31 mouse cellular contexts compared by ENCODE assay signal in genomic region chr10:86034007-86034728, GRCm38 (mm10). TPM values are rescaled to one million over a fixed set of nuclear protein-coding genes. Genes with fewer than 3 reads are reported as not detected.
DNase-seq lines count a peak whose midpoint lies in the region; ATAC-seq and TF ChIP-seq lines count a peak whose summit lies in the region.
"Had no signal": no experiment of that assay in that cellular context is flagged by ENCODE, and none has a peak within 500 bp of the region (broad histone marks: within the 10 kb centered on the region; RNA-seq: fewer than 3 reads in every experiment).

No protein-coding gene starts in this region.

- no peak overlapping the region for H3K4me2 ChIP-seq in midbrain, embryonic 11.5 days
- H3K4me2 ChIP-seq in midbrain, embryonic 16.5 days (ENCODE audit: low read length), result no peak overlapping the region
- no peak overlapping the region for H3K4me2 ChIP-seq in stomach, embryonic 14.5 days (replicated peaks; ENCODE audit: low read depth, low read length)
- H3K4me2 ChIP-seq: embryonic facial prominence, embryonic 13.5 days; forebrain, embryonic 12.5 days; heart, embryonic 13.5 days; limb, embryonic 12.5 days; neural tube, embryonic 13.5 days had no signal

- ATAC-seq in midbrain, embryonic 11.5 days (ENCODE audit: low FRiP score), result no peak
- ATAC-seq in midbrain, embryonic 16.5 days, result no peak
- peak; percentile 82 for ATAC-seq in stomach, embryonic 14.5 days (ENCODE audit: insufficient number of reproducible peaks, insufficient read depth, low FRiP score, low read depth)

- no peaks in the 10 kb centered on the region for H3K27me3 ChIP-seq in midbrain, embryonic 11.5 days (ENCODE audit: control insufficient read depth, insufficient read depth, low read length)
- no peaks in the 10 kb centered on the region for H3K27me3 ChIP-seq in midbrain, embryonic 16.5 days (ENCODE audit: control insufficient read depth, insufficient read depth, low read depth, low read length)
- H3K27me3 ChIP-seq in stomach, embryonic 14.5 days (ENCODE audit: control insufficient read depth, insufficient read depth, low read length), result no peaks in the 10 kb centered on the region
- H3K27me3 ChIP-seq: embryonic facial prominence, embryonic 13.5 days; forebrain, embryonic 12.5 days; heart, embryonic 13.5 days; limb, embryonic 12.5 days; megakaryocyte, embryonic 14.5 days; neural tube, embryonic 13.5 days had no signal

- no peak overlapping the region for H3K9ac ChIP-seq in midbrain, embryonic 11.5 days (ENCODE audit: low read length)
- no peak overlapping the region for H3K9ac ChIP-seq in midbrain, embryonic 16.5 days (ENCODE audit: low read depth, low read length)
- no peak overlapping the region for H3K9ac ChIP-seq in stomach, embryonic 14.5 days (replicated peaks; ENCODE audit: low read depth, low read length)
- H3K9ac ChIP-seq: embryonic facial prominence, embryonic 13.5 days; forebrain, embryonic 12.5 days; heart, embryonic 13.5 days; limb, embryonic 12.5 days; neural tube, embryonic 13.5 days had no signal

- 96% methylated on average over 2 of the region's 2 CpGs for WGBS in midbrain, embryonic 11.5 days
- WGBS in midbrain, embryonic 16.5 days, result 97% methylated on average over 2 of the region's 2 CpGs
- WGBS in stomach, embryonic 14.5 days, result 85% methylated on average over 2 of the region's 2 CpGs

- no peak for DNase-seq in layer of hippocampus, adult 2 months (ENCODE audit: low spot score in 2 of 2)
- DNase-seq in layer of hippocampus, adult 18-20 months (ENCODE audit: low spot score in 2 of 2), result no peak
- DNase-seq in midbrain, embryonic 11.5 days (ENCODE audit: low spot score, missing footprints), result peak; percentile 62
- peak; percentile 18 for DNase-seq in testis, postnatal 14 days (ENCODE audit: low spot score)
- no peak for DNase-seq in spleen, postnatal 14 days (ENCODE audit: low spot score in 2 of 2)
- DNase-seq: adrenal gland, postnatal 14 days; cerebellum, adult 8-10 months; cerebellum, postnatal 36 days; embryo, embryonic 11 days; gastrocnemius, postnatal 10 days; heart, postnatal 14 days; kidney, adult 2 months; lung, adult 2 months; midbrain, embryonic 14.5 days; thymus, adult 18-20 months; thymus, postnatal 4 days had no signal

- H3K36me3 ChIP-seq in midbrain, embryonic 11.5 days (ENCODE audit: control insufficient read depth, insufficient read depth, low read length), result no peaks in the 10 kb centered on the region
- no peaks in the 10 kb centered on the region for H3K36me3 ChIP-seq in midbrain, embryonic 16.5 days (ENCODE audit: control insufficient read depth, insufficient read depth, low read length)
- peaks cover 3% of the 10 kb centered on the region; the same call in 1 of the 2 replicates for H3K36me3 ChIP-seq in stomach, embryonic 14.5 days (ENCODE audit: control insufficient read depth, insufficient read depth, low read length)
- H3K36me3 ChIP-seq: forebrain, embryonic 12.5 days had no signal

- peak overlapping the region; percentile 2; the same call in 1 of the 2 replicates for H3K4me3 ChIP-seq in layer of hippocampus, adult 2 months
- H3K4me3 ChIP-seq in midbrain, embryonic 11.5 days (ENCODE audit: low read depth, low read length), result no peak overlapping the region
- no peak overlapping the region for H3K4me3 ChIP-seq in midbrain, embryonic 16.5 days (ENCODE audit: low read depth, low read length)
- no peak overlapping the region for H3K4me3 ChIP-seq in stomach, embryonic 14.5 days (ENCODE audit: low read depth, low read length)
- H3K4me3 ChIP-seq: embryonic facial prominence, embryonic 13.5 days; erythroblast, embryonic 14.5 days; forebrain, embryonic 12.5 days; heart, embryonic 13.5 days; limb, embryonic 12.5 days; megakaryocyte, embryonic 14.5 days; myocyte; neural tube, embryonic 13.5 days had no signal

- peak overlapping the region; percentile 79 for H3K27ac ChIP-seq in layer of hippocampus, adult 2 months
- H3K27ac ChIP-seq in midbrain, embryonic 11.5 days (ENCODE audit: low read depth, low read length), result no peak overlapping the region
- H3K27ac ChIP-seq in midbrain, embryonic 16.5 days (ENCODE audit: low read length), result no peak overlapping the region
- H3K27ac ChIP-seq in stomach, embryonic 14.5 days (ENCODE audit: low read length), result no peak overlapping the region
- H3K27ac ChIP-seq: embryonic facial prominence, embryonic 13.5 days; forebrain, embryonic 12.5 days; heart, embryonic 13.5 days; kidney, postnatal 0 days had no signal

- TF ChIP-seq CTCF in layer of hippocampus, adult 2 months (conservative IDR thresholded peaks at IDR 0.05), result no peak

- no peaks in the 10 kb centered on the region for H3K4me1 ChIP-seq in midbrain, embryonic 11.5 days (ENCODE audit: control insufficient read depth, insufficient read depth, low read length)
- H3K4me1 ChIP-seq in midbrain, embryonic 16.5 days (ENCODE audit: control insufficient read depth, insufficient read depth, low read length), result no peaks in the 10 kb centered on the region
- H3K4me1 ChIP-seq in stomach, embryonic 14.5 days (ENCODE audit: control insufficient read depth, insufficient read depth, low read length), result peaks cover 3% of the 10 kb centered on the region; the same call in 1 of the 2 replicates
- H3K4me1 ChIP-seq: forebrain, embryonic 12.5 days; heart, embryonic 13.5 days had no signal

- no peaks in the 10 kb centered on the region for H3K9me3 ChIP-seq in midbrain, embryonic 11.5 days (ENCODE audit: control insufficient read depth, low read length)
- H3K9me3 ChIP-seq in midbrain, embryonic 16.5 days (replicated peaks; ENCODE audit: control insufficient read depth, low read length, poor library complexity, severe bottlenecking), result no peaks in the 10 kb centered on the region
- no peaks in the 10 kb centered on the region for H3K9me3 ChIP-seq in stomach, embryonic 14.5 days (ENCODE audit: control insufficient read depth, low read depth, low read length)
- H3K9me3 ChIP-seq: embryonic facial prominence, embryonic 13.5 days; forebrain, embryonic 12.5 days; heart, embryonic 13.5 days; limb, embryonic 12.5 days; neural tube, embryonic 13.5 days had no signal

RNA-seq across cellular contexts. Expression of gene Fbxo7, which starts 12.4 kb away (rescaled TPM):
- 10 to 100 TPM; 23.5 to 25.3 TPM for total RNA-seq in layer of hippocampus, adult 2 months (2021)
- total RNA-seq in layer of hippocampus, adult 18-20 months (2021), result 10 to 100 TPM; 30.4 to 31.1 TPM
- 16.6 and 17.2 TPM in 2 replicates for polyA plus RNA-seq in midbrain, embryonic 11.5 days (2014; fragmentation: Nextera tagmentation; extraction: Ambion mirVana)
- 18.9 and 21.6 TPM in 2 replicates for polyA plus RNA-seq in midbrain, embryonic 16.5 days (2015; fragmentation: Nextera tagmentation; extraction: Ambion mirVana)
- polyA plus RNA-seq in stomach, embryonic 14.5 days (2014; fragmentation: Nextera tagmentation; extraction: Ambion mirVana), result 34.3 and 37.6 TPM in 2 replicates

RNA-seq across cellular contexts. Expression of gene Bpifc, which starts 22.5 kb away (rescaled TPM):
- total RNA-seq in layer of hippocampus, adult 2 months (2021), result not detected
- not detected for total RNA-seq in layer of hippocampus, adult 18-20 months (2021)
- polyA plus RNA-seq in midbrain, embryonic 11.5 days (2014; fragmentation: Nextera tagmentation; extraction: Ambion mirVana), result 0.12 TPM in 1 of 2 replicates, not detected in the other
- not detected in 2 replicates for polyA plus RNA-seq in midbrain, embryonic 16.5 days (2015; fragmentation: Nextera tagmentation; extraction: Ambion mirVana)
- polyA plus RNA-seq in stomach, embryonic 14.5 days (2014; fragmentation: Nextera tagmentation; extraction: Ambion mirVana), result 0.23 TPM in 1 of 2 replicates, not detected in the other
- total RNA-seq: gastrocnemius, postnatal 10 days; heart, adult 18-20 months; heart, postnatal 14 days; layer of hippocampus, postnatal 14 days had no signal
- polyA plus RNA-seq: C2C12; erythroblast, embryonic 14.5 days; forebrain, embryonic 12.5 days; heart, embryonic 13.5 days; large intestine, adult 2 months; midbrain, embryonic 14.5 days; myocyte; neural tube, embryonic 13.5 days had no signal

Comparison
In these comparisons a context has a peak if more than half of its experiments do, and no peak if none do; other contexts are left out.
1. DNase-seq: peak in midbrain, embryonic 11.5 days (single experiment) and testis, postnatal 14 days (single experiment); none in layer of hippocampus, adult 2 months (0 of 2), layer of hippocampus, adult 18-20 months (0 of 2) and spleen, postnatal 14 days (0 of 2).